Comparison of ENCODE assay signal across 25 mouse cellular contexts in the genomic region with DNA sequence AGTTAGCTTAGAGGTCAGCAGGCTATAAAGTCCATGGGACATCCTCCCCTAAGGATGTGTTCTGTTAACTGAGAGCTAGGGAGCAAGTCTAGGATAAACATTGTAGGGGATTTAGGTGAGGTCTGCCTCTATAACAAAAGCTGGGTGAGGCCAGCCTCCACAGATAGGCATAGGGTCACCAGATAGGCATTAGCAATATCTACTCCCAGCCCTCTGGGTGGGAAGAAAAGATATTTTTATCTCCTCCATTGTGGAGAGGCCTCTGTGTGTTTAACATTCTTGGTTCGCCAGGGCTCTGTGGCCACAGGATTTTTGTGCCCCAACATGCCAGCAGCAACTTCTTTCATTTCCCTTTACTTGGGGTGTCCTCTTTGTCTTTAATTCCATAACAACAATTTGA. TPM values are rescaled to one million over a fixed set of nuclear protein-coding genes. Genes with fewer than 3 reads are reported as not detected.
DNase-seq lines count a peak whose midpoint lies in the region; ATAC-seq and TF ChIP-seq lines count a peak whose summit lies in the region.
"Had no signal": no experiment of that assay in that cellular context is flagged by ENCODE, and none has a peak within 500 bp of the region (broad histone marks: within the 10 kb centered on the region; RNA-seq: fewer than 3 reads in every experiment).

No protein-coding gene starts in this region.

- intact Hi-C loops in gastrocnemius, adult 2 months (cut with DNase I), result loop anchor here (10.0 kb wide), 1 partner anchor 73 kb away; a partner anchor contains a TSS

- peak; percentile 38 for DNase-seq in liver
- no peak for DNase-seq in retina, embryonic 14.5 days (ENCODE audit: low spot score)
- no peak for DNase-seq in gastrocnemius, adult 2 months
- no peak for DNase-seq in gastrocnemius, adult 18-20 months (ENCODE audit: low spot score)
- DNase-seq: adrenal gland, adult 8-10 months; adrenal gland, postnatal 36 days; cerebellum, adult 2 months; cerebellum, postnatal 10 days; embryo, embryonic 11 days; gastrocnemius, postnatal 14 days; heart, adult 2 months; heart, postnatal 36 days had no signal

- no peaks in the 10 kb centered on the region for H3K27me3 ChIP-seq in liver, embryonic 12.5 days (replicated peaks)
- H3K27me3 ChIP-seq in liver, embryonic 16.5 days (ENCODE audit: control insufficient read depth, insufficient read depth, low read depth, low read length), result no peaks in the 10 kb centered on the region
- H3K27me3 ChIP-seq in stomach, embryonic 16.5 days (ENCODE audit: control insufficient read depth, insufficient read depth, low read length), result no peaks in the 10 kb centered on the region
- H3K27me3 ChIP-seq: embryonic facial prominence, embryonic 15.5 days; heart, embryonic 12.5 days had no signal

- H3K36me3 ChIP-seq in liver, embryonic 12.5 days, result no peaks in the 10 kb centered on the region
- H3K36me3 ChIP-seq in liver, embryonic 16.5 days (ENCODE audit: control insufficient read depth, insufficient read depth), result no peaks in the 10 kb centered on the region
- no peaks in the 10 kb centered on the region for H3K36me3 ChIP-seq in stomach, embryonic 16.5 days (ENCODE audit: control insufficient read depth, insufficient read depth, low read length)
- H3K36me3 ChIP-seq: embryonic facial prominence, embryonic 15.5 days; heart, embryonic 12.5 days had no signal

- H3K4me2 ChIP-seq in liver, embryonic 12.5 days, result peak overlapping the region; percentile 40
- no peak overlapping the region for H3K4me2 ChIP-seq in liver, embryonic 16.5 days (ENCODE audit: low read depth, low read length)
- no peak overlapping the region for H3K4me2 ChIP-seq in stomach, embryonic 16.5 days (ENCODE audit: low read depth, low read length)
- H3K4me2 ChIP-seq: embryonic facial prominence, embryonic 15.5 days; heart, embryonic 12.5 days had no signal

- H3K9ac ChIP-seq in liver, embryonic 12.5 days, result no peak overlapping the region
- no peak overlapping the region for H3K9ac ChIP-seq in liver, embryonic 16.5 days (ENCODE audit: low read depth, low read length)
- no peak overlapping the region for H3K9ac ChIP-seq in stomach, embryonic 16.5 days (ENCODE audit: low read length)
- H3K9ac ChIP-seq: embryonic facial prominence, embryonic 15.5 days; heart, embryonic 12.5 days had no signal

- no peak overlapping the region for H3K4me3 ChIP-seq in liver, embryonic 12.5 days
- no peak overlapping the region for H3K4me3 ChIP-seq in liver, embryonic 16.5 days (ENCODE audit: low read depth, low read length)
- H3K4me3 ChIP-seq in stomach, embryonic 16.5 days (replicated peaks; ENCODE audit: low read length), result no peak overlapping the region
- no peak overlapping the region for H3K4me3 ChIP-seq in gastrocnemius, adult 2 months
- H3K4me3 ChIP-seq: embryonic facial prominence, embryonic 15.5 days; erythroblast, embryonic 14.5 days; forebrain, embryonic 10.5 days; heart, adult 2 months; heart, embryonic 12.5 days had no signal

- TF ChIP-seq CTCF in gastrocnemius, adult 2 months (IDR thresholded peaks at IDR 0.05), result no peak

- peak; percentile 84 for ATAC-seq in liver, embryonic 12.5 days
- peak; percentile 78 for ATAC-seq in liver, embryonic 16.5 days (ENCODE audit: low read depth)
- ATAC-seq in stomach, embryonic 16.5 days (ENCODE audit: insufficient read depth, low FRiP score), result peak; percentile 17; the same call in 1 of the 2 replicates
- ATAC-seq: forebrain, embryonic 14.5 days; hindbrain, embryonic 16.5 days had no signal

- peak overlapping the region; percentile 31; the same call in 1 of the 2 replicates for H3K27ac ChIP-seq in liver, embryonic 12.5 days
- H3K27ac ChIP-seq in liver, embryonic 16.5 days (ENCODE audit: low read length), result no peak overlapping the region
- no peak overlapping the region for H3K27ac ChIP-seq in stomach, embryonic 16.5 days (ENCODE audit: low read length)
- H3K27ac ChIP-seq in gastrocnemius, adult 2 months, result no peak overlapping the region
- H3K27ac ChIP-seq: embryonic facial prominence, embryonic 15.5 days; forebrain, embryonic 10.5 days; heart, adult 2 months had no signal

- H3K9me3 ChIP-seq in liver, embryonic 12.5 days (replicated peaks), result no peaks in the 10 kb centered on the region
- H3K9me3 ChIP-seq in liver, embryonic 16.5 days (replicated peaks; ENCODE audit: control insufficient read depth, low read length), result no peaks in the 10 kb centered on the region
- H3K9me3 ChIP-seq in stomach, embryonic 16.5 days (replicated peaks; ENCODE audit: control insufficient read depth, low read length), result no peaks in the 10 kb centered on the region
- H3K9me3 ChIP-seq: embryonic facial prominence, embryonic 15.5 days; forebrain, embryonic 10.5 days; heart, embryonic 12.5 days had no signal

- peaks cover 42% of the 10 kb centered on the region for H3K4me1 ChIP-seq in liver, embryonic 12.5 days
- H3K4me1 ChIP-seq in liver, embryonic 16.5 days (ENCODE audit: control insufficient read depth, low read depth, low read length), result peaks cover 12% of the 10 kb centered on the region
- no peaks in the 10 kb centered on the region for H3K4me1 ChIP-seq in stomach, embryonic 16.5 days (ENCODE audit: control insufficient read depth, insufficient read depth, low read length)

- WGBS in liver, embryonic 12.5 days (ENCODE audit: insufficient replicate concordance), result 3% methylated on average over 1 of the region's 1 CpGs
- WGBS in liver, embryonic 16.5 days (ENCODE audit: insufficient replicate concordance), result 26% methylated on average over 1 of the region's 1 CpGs
- 67% methylated on average over 1 of the region's 1 CpGs for WGBS in stomach, embryonic 16.5 days

RNA-seq across cellular contexts. Expression of a gene that starts 8.8 kb away (rescaled TPM):
- 40.2 and 44.7 TPM in 2 replicates for polyA plus RNA-seq in liver, embryonic 12.5 days (2016; fragmentation: Nextera tagmentation; extraction: Ambion mirVana)
- 14.2 and 15.4 TPM in 2 replicates for polyA plus RNA-seq in liver, embryonic 16.5 days (2015; fragmentation: Nextera tagmentation; extraction: Ambion mirVana)
- polyA plus RNA-seq in stomach, embryonic 16.5 days (2015; fragmentation: Nextera tagmentation; extraction: Ambion mirVana), result 30.9 and 33.7 TPM in 2 replicates
- total RNA-seq in gastrocnemius, adult 2 months (2021), result 10 to 100 TPM in 1 of 2 experiments, 1 to 10 TPM in 1; 8.1 to 14.5 TPM
- 10 to 100 TPM; 10.4 to 10.7 TPM for total RNA-seq in gastrocnemius, adult 18-20 months (2021)

RNA-seq across cellular contexts. Expression of a gene that starts 57.9 kb away (rescaled TPM):
- polyA plus RNA-seq in liver, embryonic 12.5 days (2016; fragmentation: Nextera tagmentation; extraction: Ambion mirVana), result not detected in 2 replicates
- polyA plus RNA-seq in liver, embryonic 16.5 days (2015; fragmentation: Nextera tagmentation; extraction: Ambion mirVana), result not detected in 2 replicates
- polyA plus RNA-seq in stomach, embryonic 16.5 days (2015; fragmentation: Nextera tagmentation; extraction: Ambion mirVana), result not detected in 2 replicates
- not detected for total RNA-seq in gastrocnemius, adult 2 months (2021)
- total RNA-seq in gastrocnemius, adult 18-20 months (2021), result not detected
- total RNA-seq: adrenal gland, adult 8-10 months; adrenal gland, postnatal 36 days; common myeloid progenitor, adult 5-6 weeks; gastrocnemius, postnatal 14 days had no signal
- polyA plus RNA-seq: cerebellum, adult 2 months; embryonic facial prominence, embryonic 11.5 days; embryonic facial prominence, embryonic 15.5 days; erythroblast, embryonic 14.5 days; forebrain, embryonic 10.5 days; forebrain, embryonic 14.5 days; gonadal fat pad, adult 2 months; hindbrain, embryonic 11.5 days; hindbrain, embryonic 16.5 days had no signal

Comparison
In these comparisons a context has a peak if more than half of its experiments do, and no peak if none do; other contexts are left out.
1. ATAC-seq: peak in every context shown above with its lines; median percentile 84 in liver, embryonic 12.5 days; 78 in liver, embryonic 16.5 days; 17 in stomach, embryonic 16.5 days.